Mouse (Mus musculus) megakaryocyte-erythroid progenitor cell, adult 5-6 weeks (primary cell): ENCODE data around the gene Zfp90. TPM values are rescaled to one million over a fixed set of nuclear protein-coding genes. Genes with fewer than 3 reads are reported as not detected.

Experiments
- ATAC-seq: replicated peaks from 2 replicates; pipeline ENCODE4 v1.8.0; 2016; ENCODE audit warnings: mild to moderate bottlenecking, inconsistent platforms; ENCODE audit not compliant: severe bottlenecking, poor library complexity, low FRiP score, low TSS enrichment
- total RNA-seq, 2 experiments: library from RNA; stranded (forward) in 1 of 2; stranded (reverse) in 1 of 2; fragments of 200-1000, 215-1000 nt in 1 of 2; fragments of >200 nt in 1 of 2; fragmentation: Nextera tagmentation in 1 of 2; gene quantifications; 2 replicates each; pipeline ENCODE4 v1.2.3; 2014 to 2017

Gene Zfp90
- total RNA-seq (2014; fragmentation: Nextera tagmentation), result 5.7 and 9.5 TPM in 2 replicates
- 5.3 and 9.1 TPM in 2 replicates for total RNA-seq (2017)

GRCm38 (mm10) chr8:106415182-106415971 is at the start of gene Zfp90:
TSS of gene Zfp90 (plus strand) at chr8:106415327.
- ATAC-seq, result peak; percentile 92

GRCm38 (mm10) chr8:106368501-106368900 is 46.6 kb upstream of the Zfp90 start:
- no peak for ATAC-seq

GRCm38 (mm10) chr8:106369069-106369468 is 46.1 kb upstream of the Zfp90 start:
- ATAC-seq, result no peak

GRCm38 (mm10) chr8:106375957-106376356 is 39.2 kb upstream of the Zfp90 start:
- no peak for ATAC-seq

GRCm38 (mm10) chr8:106376862-106377261 is 38.3 kb upstream of the Zfp90 start:
- ATAC-seq, result no peak

GRCm38 (mm10) chr8:106378501-106379048 is 36.6 kb upstream of the Zfp90 start:
- no peak for ATAC-seq

- ATAC-seq, result no peak
Measured at GRCm38 (mm10) chr8:106379357-106379756, 35.8 kb upstream of the Zfp90 start.

GRCm38 (mm10) chr8:106381026-106381425 is 34.1 kb upstream of the Zfp90 start:
- ATAC-seq, result no peak

- ATAC-seq, result no peak
Measured at GRCm38 (mm10) chr8:106387801-106388415, 27.2 kb upstream of the Zfp90 start.

GRCm38 (mm10) chr8:106394493-106394892 is 20.6 kb upstream of the Zfp90 start:
- ATAC-seq, result no peak

GRCm38 (mm10) chr8:106399694-106400093 is 15.4 kb upstream of the Zfp90 start:
- ATAC-seq, result no peak

- no peak for ATAC-seq
Measured at GRCm38 (mm10) chr8:106400181-106400580, 14.9 kb upstream of the Zfp90 start.

- peak; percentile 91 for ATAC-seq
Measured at GRCm38 (mm10) chr8:106403246-106403933, 11.7 kb upstream of the Zfp90 start.

GRCm38 (mm10) chr8:106404825-106405224 is 10.3 kb upstream of the Zfp90 start:
- ATAC-seq, result no peak

- ATAC-seq, result no peak
Measured at GRCm38 (mm10) chr8:106405810-106406209, 9.3 kb upstream of the Zfp90 start.

GRCm38 (mm10) chr8:106410055-106410454 is 5.1 kb upstream of the Zfp90 start:
- ATAC-seq, result 0 out of 2 replicates have a peak, but pooled peaks have one; percentile 23

GRCm38 (mm10) chr8:106410564-106410963 is 4.6 kb upstream of the Zfp90 start:
- no peak for ATAC-seq

- peak; percentile 58 for ATAC-seq
Measured at GRCm38 (mm10) chr8:106411783-106412451, 3.2 kb upstream of the Zfp90 start.

- ATAC-seq, result no peak
Measured at GRCm38 (mm10) chr8:106417692-106418091, 2.6 kb downstream of the Zfp90 start.
